Mouse (Mus musculus): ENCODE data around the gene Olfr1415. TPM values are rescaled to one million over a fixed set of nuclear protein-coding genes. Genes with fewer than 3 reads are reported as not detected.
"Not testable (repeated sequence)": the region's sequence is repeated elsewhere in the genome, so short reads cannot be mapped to it uniquely, and the experiment has no call there.

The Olfr1415 gene
- polyA plus RNA-seq (2014; fragmentation: Nextera tagmentation; extraction: Ambion mirVana): not detected in 2 replicates

- ATAC-seq (ENCODE audit: insufficient number of reproducible peaks, low FRiP score, low TSS enrichment, low read depth): no peak
- no peak for DNase-seq (ENCODE audit: low spot score)
- Histone ChIP-seq H3K27ac (replicated peaks; ENCODE audit: low read depth, low read length) (no peak within 1 kb of the TSS), H3K9me3 (ENCODE audit: control insufficient read depth, low read length) (no peaks in the 10 kb centered on the region), H3K4me2 (ENCODE audit: low read depth, severe bottlenecking) (no peak within 1 kb of the TSS), H3K4me3 (ENCODE audit: low read depth, low read length) (no peak within 1 kb of the TSS), H3K27me3 (ENCODE audit: control insufficient read depth, insufficient read depth, low read length) (no peaks in the 10 kb centered on the region), H3K36me3 (ENCODE audit: control insufficient read depth, insufficient read depth, low read length) (no peaks in the 10 kb centered on the region), H3K4me1 (ENCODE audit: control insufficient read depth, insufficient read depth, low read length) (no peaks in the 10 kb centered on the region), H3K9ac (ENCODE audit: low read length) (no peak within 1 kb of the TSS)
- 77% methylated on average over 2 of the region's 2 CpGs for WGBS
These were observed at the start of gene Olfr1415 for GRCm38 (mm10) chr1:92496001-92496400. Olfr1415 (minus strand) TSS chr1:92496101.

DNA sequence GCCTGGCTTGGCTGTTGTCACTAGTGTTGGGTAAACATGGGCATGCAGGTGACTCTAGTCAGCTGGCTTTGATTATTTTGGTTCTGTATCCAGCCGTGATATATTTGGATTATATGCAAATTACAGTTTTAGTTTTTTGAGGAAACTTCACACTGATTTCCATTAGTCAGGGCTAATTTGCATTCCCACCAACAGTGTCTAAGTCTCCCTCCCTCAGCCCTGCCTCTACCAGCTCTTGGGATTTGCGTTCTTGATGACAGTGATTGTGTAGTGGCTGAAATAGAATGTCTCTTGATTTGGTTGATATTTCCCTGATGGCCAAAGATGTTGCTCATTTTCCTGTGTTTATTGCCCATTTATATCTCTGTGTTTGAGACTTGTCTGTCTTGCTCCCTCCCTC, 43.2 kb upstream of the Olfr1415 start:
- H3K9me3 ChIP-seq (ENCODE audit: control insufficient read depth, low read length): no peaks in the 10 kb centered on the region
- no peak overlapping the region for H3K4me2 ChIP-seq (ENCODE audit: low read depth, severe bottlenecking)
- H3K4me3 ChIP-seq (ENCODE audit: low read depth, low read length): no peak overlapping the region
- no peak overlapping the region for H3K27ac ChIP-seq (replicated peaks; ENCODE audit: low read depth, low read length)
- ATAC-seq (ENCODE audit: insufficient number of reproducible peaks, low FRiP score, low TSS enrichment, low read depth) (no peak), DNase-seq (ENCODE audit: low spot score) (no peak)
- H3K36me3 ChIP-seq (ENCODE audit: control insufficient read depth, insufficient read depth, low read length): no peaks in the 10 kb centered on the region
- H3K4me1 ChIP-seq (ENCODE audit: control insufficient read depth, insufficient read depth, low read length): no peaks in the 10 kb centered on the region
- no peak overlapping the region for H3K9ac ChIP-seq (ENCODE audit: low read length)
- WGBS: 42% methylated on average over 2 of the region's 2 CpGs
- no peaks in the 10 kb centered on the region for H3K27me3 ChIP-seq (ENCODE audit: control insufficient read depth, insufficient read depth, low read length)

GRCm38 (mm10) chr1:92536972-92537371, 41.1 kb upstream of the Olfr1415 start:
- DNase-seq (ENCODE audit: low spot score) (no peak), ATAC-seq (ENCODE audit: insufficient number of reproducible peaks, low FRiP score, low TSS enrichment, low read depth) (no peak)
- H3K4me3 ChIP-seq (ENCODE audit: low read depth, low read length): no peak overlapping the region
- H3K36me3 ChIP-seq (ENCODE audit: control insufficient read depth, insufficient read depth, low read length): no peaks in the 10 kb centered on the region
- no peak overlapping the region for H3K4me2 ChIP-seq (ENCODE audit: low read depth, severe bottlenecking)
- H3K27ac ChIP-seq (replicated peaks; ENCODE audit: low read depth, low read length): no peak overlapping the region
- H3K9me3 ChIP-seq (ENCODE audit: control insufficient read depth, low read length): no peaks in the 10 kb centered on the region
- H3K9ac ChIP-seq (ENCODE audit: low read length): no peak overlapping the region
- H3K27me3 ChIP-seq (ENCODE audit: control insufficient read depth, insufficient read depth, low read length): no peaks in the 10 kb centered on the region
- H3K4me1 ChIP-seq (ENCODE audit: control insufficient read depth, insufficient read depth, low read length): no peaks in the 10 kb centered on the region
- 25% methylated on average over 4 of the region's 5 CpGs for WGBS

GRCm38 (mm10) chr1:92523764-92524163, 27.9 kb upstream of the Olfr1415 start:
- 83% methylated on average over 3 of the region's 3 CpGs for WGBS
- Histone ChIP-seq H3K36me3 (ENCODE audit: control insufficient read depth, insufficient read depth, low read length) (no peaks in the 10 kb centered on the region), H3K4me2 (ENCODE audit: low read depth, severe bottlenecking) (no peak overlapping the region), H3K27me3 (ENCODE audit: control insufficient read depth, insufficient read depth, low read length) (no peaks in the 10 kb centered on the region), H3K27ac (replicated peaks; ENCODE audit: low read depth, low read length) (no peak overlapping the region), H3K9ac (ENCODE audit: low read length) (no peak overlapping the region), H3K4me1 (ENCODE audit: control insufficient read depth, insufficient read depth, low read length) (no peaks in the 10 kb centered on the region), H3K9me3 (ENCODE audit: control insufficient read depth, low read length) (no peaks in the 10 kb centered on the region), H3K4me3 (ENCODE audit: low read depth, low read length) (no peak overlapping the region)
- DNase-seq (ENCODE audit: low spot score): no peak
- no peak for ATAC-seq (ENCODE audit: insufficient number of reproducible peaks, low FRiP score, low TSS enrichment, low read depth)

- 18% methylated on average over 10 of the region's 10 CpGs for WGBS
- Histone ChIP-seq H3K4me1 (ENCODE audit: control insufficient read depth, insufficient read depth, low read length) (no peaks in the 10 kb centered on the region), H3K27ac (replicated peaks; ENCODE audit: low read depth, low read length) (no peak overlapping the region), H3K9me3 (ENCODE audit: control insufficient read depth, low read length) (no peaks in the 10 kb centered on the region), H3K4me2 (ENCODE audit: low read depth, severe bottlenecking) (no peak overlapping the region), H3K4me3 (ENCODE audit: low read depth, low read length) (no peak overlapping the region), H3K27me3 (ENCODE audit: control insufficient read depth, insufficient read depth, low read length) (no peaks in the 10 kb centered on the region), H3K9ac (ENCODE audit: low read length) (no peak overlapping the region), H3K36me3 (ENCODE audit: control insufficient read depth, insufficient read depth, low read length) (no peaks in the 10 kb centered on the region)
- DNase-seq (ENCODE audit: low spot score): peak; percentile 77
- no peak for ATAC-seq (ENCODE audit: insufficient number of reproducible peaks, low FRiP score, low TSS enrichment, low read depth)
These were observed 25.5 kb upstream of the Olfr1415 start for GRCm38 (mm10) chr1:92521376-92521775.

- H3K4me3 ChIP-seq (ENCODE audit: low read depth, low read length): no peak overlapping the region
- no peak overlapping the region for H3K27ac ChIP-seq (replicated peaks; ENCODE audit: low read depth, low read length)
- no peaks in the 10 kb centered on the region for H3K9me3 ChIP-seq (ENCODE audit: control insufficient read depth, low read length)
- no peaks in the 10 kb centered on the region for H3K27me3 ChIP-seq (ENCODE audit: control insufficient read depth, insufficient read depth, low read length)
- ATAC-seq (ENCODE audit: insufficient number of reproducible peaks, low FRiP score, low TSS enrichment, low read depth) (no peak), DNase-seq (ENCODE audit: low spot score) (no peak)
- no peaks in the 10 kb centered on the region for H3K36me3 ChIP-seq (ENCODE audit: control insufficient read depth, insufficient read depth, low read length)
- 82% methylated on average over 6 of the region's 6 CpGs for WGBS
- H3K4me2 ChIP-seq (ENCODE audit: low read depth, severe bottlenecking): no peak overlapping the region
- H3K9ac ChIP-seq (ENCODE audit: low read length): no peak overlapping the region
- H3K4me1 ChIP-seq (ENCODE audit: control insufficient read depth, insufficient read depth, low read length): no peaks in the 10 kb centered on the region
These were observed 23.1 kb upstream of the Olfr1415 start for GRCm38 (mm10) chr1:92519046-92519445.

DNA sequence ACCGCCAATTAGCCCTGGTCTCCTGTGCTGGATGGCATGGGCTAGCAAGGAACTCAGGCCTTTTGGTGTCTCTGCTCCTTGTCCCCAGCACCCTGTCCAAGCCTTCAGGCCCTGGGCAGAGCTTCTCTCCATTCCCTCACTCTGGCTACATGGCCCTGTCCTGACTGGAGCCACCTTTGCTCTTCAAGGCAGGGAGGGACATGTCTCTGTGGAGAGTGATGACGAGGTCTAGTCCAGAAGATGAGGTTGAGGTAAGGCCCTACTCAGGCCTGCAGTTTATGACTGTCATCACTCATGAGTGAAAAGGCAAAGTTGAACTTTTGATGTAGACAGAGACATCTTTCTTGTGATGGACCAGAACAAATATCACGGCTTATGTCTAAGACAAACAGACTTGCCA, 22.7 kb upstream of the Olfr1415 start, which contains the start of gene Olfr1414:
Olfr1414 (minus strand) TSS at position 101 of the 400 bp plus-strand sequence.
- Histone ChIP-seq H3K4me1 (ENCODE audit: control insufficient read depth, insufficient read depth, low read length) (no peaks in the 10 kb centered on the region), H3K27ac (replicated peaks; ENCODE audit: low read depth, low read length) (no peak within 1 kb of the TSS), H3K36me3 (ENCODE audit: control insufficient read depth, insufficient read depth, low read length) (no peaks in the 10 kb centered on the region), H3K27me3 (ENCODE audit: control insufficient read depth, insufficient read depth, low read length) (no peaks in the 10 kb centered on the region), H3K9me3 (ENCODE audit: control insufficient read depth, low read length) (no peaks in the 10 kb centered on the region), H3K4me2 (ENCODE audit: low read depth, severe bottlenecking) (no peak within 1 kb of the TSS), H3K4me3 (ENCODE audit: low read depth, low read length) (no peak within 1 kb of the TSS), H3K9ac (ENCODE audit: low read length) (no peak within 1 kb of the TSS)
- ATAC-seq (ENCODE audit: insufficient number of reproducible peaks, low FRiP score, low TSS enrichment, low read depth) (no peak), DNase-seq (ENCODE audit: low spot score) (no peak)
- 82% methylated on average over 3 of the region's 3 CpGs for WGBS

DNA sequence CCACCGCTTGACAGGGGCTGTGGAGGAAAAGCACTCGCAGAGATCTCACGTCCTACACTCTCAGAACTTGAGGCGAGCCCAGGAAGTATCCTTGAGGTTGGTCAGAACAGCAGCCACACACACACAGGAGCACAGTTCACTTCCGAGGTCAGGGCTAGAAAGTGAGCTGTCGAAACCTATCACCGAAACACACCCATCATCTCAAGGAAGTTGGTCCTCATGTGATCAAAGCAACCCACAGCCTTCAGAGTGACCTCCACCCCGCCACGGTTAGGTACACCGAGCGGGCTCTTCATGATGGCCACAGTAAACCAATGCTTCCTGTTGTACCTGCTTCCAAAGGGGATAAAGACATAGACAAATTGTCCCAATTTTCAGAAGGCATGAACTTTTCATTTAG, 19.5 kb upstream of the Olfr1415 start:
- 75% methylated on average over 11 of the region's 11 CpGs for WGBS
- H3K27me3 ChIP-seq (ENCODE audit: control insufficient read depth, insufficient read depth, low read length): no peaks in the 10 kb centered on the region
- no peaks in the 10 kb centered on the region for H3K36me3 ChIP-seq (ENCODE audit: control insufficient read depth, insufficient read depth, low read length)
- H3K4me3 ChIP-seq (ENCODE audit: low read depth, low read length): no peak overlapping the region
- H3K27ac ChIP-seq (replicated peaks; ENCODE audit: low read depth, low read length): no peak overlapping the region
- H3K9ac ChIP-seq (ENCODE audit: low read length): no peak overlapping the region
- no peaks in the 10 kb centered on the region for H3K4me1 ChIP-seq (ENCODE audit: control insufficient read depth, insufficient read depth, low read length)
- no peaks in the 10 kb centered on the region for H3K9me3 ChIP-seq (ENCODE audit: control insufficient read depth, low read length)
- DNase-seq (ENCODE audit: low spot score): no peak
- H3K4me2 ChIP-seq (ENCODE audit: low read depth, severe bottlenecking): no peak overlapping the region
- no peak for ATAC-seq (ENCODE audit: insufficient number of reproducible peaks, low FRiP score, low TSS enrichment, low read depth)

- 91% methylated on average over 4 of the region's 5 CpGs for WGBS
These were observed 15.7 kb upstream of the Olfr1415 start for GRCm38 (mm10) chr1:92511646-92512045.

More at GRCm38 (mm10) chr1:92511646-92512045, 15.7 kb upstream of the Olfr1415 start:
- ATAC-seq (ENCODE audit: insufficient number of reproducible peaks, low FRiP score, low TSS enrichment, low read depth); H3K4me3 ChIP-seq (ENCODE audit: low read depth, low read length); H3K27me3 ChIP-seq (ENCODE audit: control insufficient read depth, insufficient read depth, low read length); H3K9me3 ChIP-seq (ENCODE audit: control insufficient read depth, low read length); H3K27ac ChIP-seq (replicated peaks; ENCODE audit: low read depth, low read length); H3K4me1 ChIP-seq (ENCODE audit: control insufficient read depth, insufficient read depth, low read length); H3K36me3 ChIP-seq (ENCODE audit: control insufficient read depth, insufficient read depth, low read length); H3K4me2 ChIP-seq (ENCODE audit: low read depth, severe bottlenecking); DNase-seq (ENCODE audit: low spot score); H3K9ac ChIP-seq (ENCODE audit: low read length): not testable (repeated sequence)
